Mouse (Mus musculus) embryonic facial prominence, embryonic 12.5 days (tissue): ENCODE data around the gene D10Wsu102e. TPM values are rescaled to one million over a fixed set of nuclear protein-coding genes. Genes with fewer than 3 reads are reported as not detected.
A peak's percentile ranks its signal among the peaks of the same experiment; 100 is the strongest.
"Not testable (repeated sequence)": the region's sequence is repeated elsewhere in the genome, so short reads cannot be mapped to it uniquely, and the experiment has no call there.

Experiments
- ATAC-seq: fragments of 200-750 bp; cut with Nextera tagmentation; 2 replicates; pipeline ENCODE4 v1.8.0; 2017; ENCODE audit not compliant: insufficient number of reproducible peaks, insufficient read depth, low FRiP score, low TSS enrichment
- H3K27ac ChIP-seq: fragments of 300-500 bp; sonication (generic); 2 replicates; pipeline ENCODE4 v1.5.1; 2016; ENCODE audit warnings: mild to moderate bottlenecking
- H3K27me3 ChIP-seq: fragments of 300-500 bp; sonication (generic); 2 replicates; pipeline ENCODE4 v1.6.1; 2016; ENCODE audit warnings: mild to moderate bottlenecking, moderate library complexity
- H3K36me3 ChIP-seq: fragments of 300-500 bp; sonication (generic); 2 replicates; pipeline ENCODE4 v1.6.1; 2016; ENCODE audit warnings: mild to moderate bottlenecking
- H3K4me1 ChIP-seq: fragments of 300-500 bp; sonication (generic); 2 replicates; pipeline ENCODE4 v1.6.1; 2016
- H3K4me2 ChIP-seq: fragments of 300-500 bp; sonication (generic); replicated peaks from 2 replicates; pipeline ENCODE4 v1.6.1; 2016; ENCODE audit warnings: mild to moderate bottlenecking, moderate library complexity
- H3K4me3 ChIP-seq: fragments of 300-500 bp; sonication (generic); 2 replicates; pipeline ENCODE4 v1.5.1; 2016; ENCODE audit warnings: mild to moderate bottlenecking
- H3K9ac ChIP-seq: fragments of 300-500 bp; sonication (generic); 2 replicates; pipeline ENCODE4 v1.6.1; 2016; ENCODE audit warnings: mild to moderate bottlenecking, moderate library complexity
- H3K9me3 ChIP-seq: fragments of 300-500 bp; sonication (generic); 2 replicates; pipeline ENCODE4 v1.6.1; 2016; ENCODE audit warnings: mild to moderate bottlenecking, moderate library complexity
- WGBS: fragments of 180-500 bp; shearing (Covaris S2); methylation state at CpG from one replicate; pipeline ENCODE4 v1.1.7; 2016; 5-methylcytosine and 5-hydroxymethylcytosine counted together
- polyA plus RNA-seq: library from polyadenylated mRNA; unstranded; fragments of >200 nt; fragmentation: Nextera tagmentation; extraction: Ambion mirVana; gene quantifications from 2 replicates; pipeline ENCODE4 v1.2.1, GENCODE M21; 2016

D10Wsu102e gene
- polyA plus RNA-seq, 1 experiment from 2014 or later: 0.96 TPM

DNA sequence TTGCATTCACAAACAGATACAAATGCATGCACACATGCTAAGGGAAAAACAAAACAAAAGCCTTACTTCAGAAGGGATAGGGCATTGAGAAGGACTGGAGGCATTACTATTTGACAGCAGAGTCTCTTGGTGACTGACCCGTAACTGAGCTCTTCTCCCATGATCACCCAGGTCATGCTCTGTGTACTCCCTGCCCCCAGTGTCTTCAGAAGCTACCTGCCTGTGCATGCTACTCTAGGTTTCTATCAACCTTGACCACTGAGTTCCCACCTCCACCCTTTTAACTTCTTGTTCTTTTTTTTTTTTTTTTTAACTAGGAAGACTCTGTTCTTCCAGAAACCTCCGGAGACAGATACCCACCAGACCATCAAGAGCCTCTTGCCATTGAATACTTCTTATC, 9.3 kb upstream of the D10Wsu102e start:
- Histone ChIP-seq H3K9me3 (no peaks in the 10 kb centered on the region), H3K4me3 (no peak overlapping the region), H3K9ac (no peak overlapping the region), H3K4me2 (no peak overlapping the region), H3K4me1 (0 out of 2 replicates have a peak, but pooled peaks cover 4% of the 10 kb centered on the region), H3K27ac (no peak overlapping the region), H3K27me3 (no peaks in the 10 kb centered on the region), H3K36me3 (no peaks in the 10 kb centered on the region)
- WGBS: 94% methylated on average over 2 of the region's 2 CpGs
- ATAC-seq: no peak

GRCm38 (mm10) chr10:83351779-83352178, 8.2 kb upstream of the D10Wsu102e start:
- not testable (repeated sequence) for ATAC-seq, H3K27ac ChIP-seq, H3K36me3 ChIP-seq, H3K4me2 ChIP-seq, H3K9me3 ChIP-seq, H3K27me3 ChIP-seq, H3K4me1 ChIP-seq, H3K9ac ChIP-seq, H3K4me3 ChIP-seq
- WGBS: 68% methylated on average over 4 of the region's 4 CpGs

- Histone ChIP-seq H3K36me3 (no peaks in the 10 kb centered on the region), H3K4me3 (no peak overlapping the region), H3K4me1 (0 out of 2 replicates have a peak, but pooled peaks cover 4% of the 10 kb centered on the region), H3K9me3 (no peaks in the 10 kb centered on the region), H3K9ac (no peak overlapping the region), H3K4me2 (0 out of 2 replicates have a peak overlapping the region, but pooled peaks have one; percentile 7), H3K27ac (no peak overlapping the region), H3K27me3 (no peaks in the 10 kb centered on the region)
- ATAC-seq: no peak
- 41% methylated on average over 14 of the region's 14 CpGs for WGBS
Observed at GRCm38 (mm10) chr10:83353680-83354332, 6.2 kb upstream of the D10Wsu102e start.

DNA sequence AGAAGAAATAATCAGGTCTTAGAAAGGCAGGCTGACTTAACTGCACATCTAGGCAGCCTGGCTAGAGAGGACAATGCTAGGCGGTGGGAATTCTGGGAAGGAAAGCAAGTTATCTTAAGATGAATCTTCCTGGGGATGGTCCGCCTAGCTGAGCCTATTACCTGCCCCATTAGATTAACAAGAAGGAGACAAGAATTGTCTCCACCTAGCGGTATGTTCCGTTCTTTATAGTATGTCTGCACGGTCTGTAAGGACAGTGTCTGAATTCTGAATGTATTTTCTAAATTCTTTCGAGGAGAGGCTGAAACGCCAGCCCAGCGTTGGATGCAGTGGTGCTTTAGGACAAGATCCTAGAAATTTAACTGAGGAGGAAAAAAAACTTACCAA, 5.7 kb upstream of the D10Wsu102e start:
- Histone ChIP-seq H3K36me3 (no peaks in the 10 kb centered on the region), H3K4me2 (no peak overlapping the region), H3K9me3 (no peaks in the 10 kb centered on the region), H3K27me3 (no peaks in the 10 kb centered on the region), H3K4me3 (no peak overlapping the region), H3K27ac (no peak overlapping the region), H3K4me1 (0 out of 2 replicates have a peak, but pooled peaks cover 4% of the 10 kb centered on the region), H3K9ac (no peak overlapping the region)
- WGBS: 64% methylated on average over 8 of the region's 8 CpGs
- ATAC-seq: no peak

- ATAC-seq: no peak
- WGBS: 82% methylated on average over 12 of the region's 12 CpGs
- H3K9ac ChIP-seq: no peak overlapping the region
- H3K9me3 ChIP-seq: no peaks in the 10 kb centered on the region
- no peak overlapping the region for H3K4me3 ChIP-seq
- H3K4me1 ChIP-seq: peaks cover 9% of the 10 kb centered on the region
- no peaks in the 10 kb centered on the region for H3K27me3 ChIP-seq
- H3K27ac ChIP-seq: no peak overlapping the region
- no peak overlapping the region for H3K4me2 ChIP-seq
- no peaks in the 10 kb centered on the region for H3K36me3 ChIP-seq
Observed at GRCm38 (mm10) chr10:83356416-83356815, 3.6 kb upstream of the D10Wsu102e start.

DNA sequence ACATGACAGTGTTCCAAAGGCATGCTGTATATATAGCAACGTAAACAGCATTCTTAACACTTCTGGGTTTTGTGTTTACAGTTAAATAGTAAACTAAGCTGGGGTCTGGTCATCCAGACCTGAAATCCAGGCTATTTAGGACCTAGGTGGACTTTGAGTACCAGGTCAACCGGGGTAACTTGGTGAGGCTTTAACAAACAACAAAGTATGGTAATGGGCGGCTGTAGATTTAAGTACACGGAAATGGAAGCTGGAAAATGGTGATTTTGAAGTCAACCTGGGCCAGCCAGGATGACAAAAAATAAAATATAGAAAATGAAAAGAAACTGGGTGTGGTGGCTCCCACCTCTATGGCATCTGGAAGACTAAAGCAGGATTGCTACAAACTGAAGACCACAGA, 570 bp upstream of the D10Wsu102e start:
- no peak for ATAC-seq
- no peak overlapping the region for H3K9ac ChIP-seq
- peaks cover 9% of the 10 kb centered on the region for H3K4me1 ChIP-seq
- H3K9me3 ChIP-seq: no peaks in the 10 kb centered on the region
- H3K4me2 ChIP-seq: peak overlapping the region; percentile 63
- H3K4me3 ChIP-seq: peak overlapping the region; percentile 89
- no peaks in the 10 kb centered on the region for H3K27me3 ChIP-seq
- peaks cover 21% of the 10 kb centered on the region for H3K36me3 ChIP-seq
- 86% methylated on average over 4 of the region's 4 CpGs for WGBS
- 0 out of 2 replicates have a peak overlapping the region, but pooled peaks have one; percentile 46 for H3K27ac ChIP-seq

- Histone ChIP-seq H3K9me3 (no peaks in the 10 kb centered on the region), H3K27ac (peak overlapping the region; percentile 80), H3K4me2 (peak overlapping the region; percentile 63), H3K36me3 (peaks cover 30% of the 10 kb centered on the region), H3K4me1 (peaks cover 9% of the 10 kb centered on the region), H3K9ac (peak overlapping the region; percentile 84), H3K4me3 (peak overlapping the region; percentile 89), H3K27me3 (no peaks in the 10 kb centered on the region)
- WGBS: 2% methylated on average over 40 of the region's 40 CpGs
- ATAC-seq: peak; percentile 72
Observed at GRCm38 (mm10) chr10:83360356-83360755, 335 bp downstream of the D10Wsu102e start.

- no peaks in the 10 kb centered on the region for H3K9me3 ChIP-seq
- no peak for ATAC-seq
- peak overlapping the region; percentile 89; the same call in 1 of the 2 replicates for H3K4me3 ChIP-seq
- no peak overlapping the region for H3K27ac ChIP-seq
- peaks cover 9% of the 10 kb centered on the region for H3K4me1 ChIP-seq
- H3K9ac ChIP-seq: no peak overlapping the region
- 50% methylated on average over 5 of the region's 5 CpGs for WGBS
- H3K4me2 ChIP-seq: peak overlapping the region; percentile 63
- peaks cover 45% of the 10 kb centered on the region for H3K36me3 ChIP-seq
- H3K27me3 ChIP-seq: no peaks in the 10 kb centered on the region
Observed at GRCm38 (mm10) chr10:83361643-83362382, 1.8 kb downstream of the D10Wsu102e start.

- Histone ChIP-seq H3K27me3 (no peaks in the 10 kb centered on the region), H3K4me1 (peaks cover 9% of the 10 kb centered on the region), H3K36me3 (peaks cover 57% of the 10 kb centered on the region), H3K9me3 (no peaks in the 10 kb centered on the region), H3K27ac (no peak overlapping the region), H3K4me3 (no peak overlapping the region), H3K4me2 (no peak overlapping the region), H3K9ac (no peak overlapping the region)
- ATAC-seq: no peak
- WGBS: 95% methylated on average over 8 of the region's 8 CpGs
Observed at GRCm38 (mm10) chr10:83363451-83363850, 3.4 kb downstream of the D10Wsu102e start.

DNA sequence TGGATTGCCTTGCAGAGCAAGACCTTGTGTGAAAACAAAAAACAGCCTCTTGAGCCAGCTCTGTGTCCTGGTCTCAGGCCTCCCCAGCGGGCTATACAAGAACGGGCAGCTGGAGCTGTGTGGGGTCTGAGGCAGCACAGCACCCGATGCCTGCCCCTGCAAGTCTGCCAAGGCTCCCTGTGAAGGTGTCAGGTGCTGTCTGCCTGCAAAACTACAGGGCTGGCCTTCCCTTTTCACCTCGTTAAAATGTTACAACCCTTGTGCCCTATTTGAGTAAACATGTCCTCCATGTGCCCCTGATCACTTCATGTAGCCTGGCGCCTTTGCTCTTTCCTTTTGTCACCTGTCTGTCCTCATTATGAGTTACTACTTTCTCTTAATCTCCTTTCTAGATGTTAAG, 8.9 kb downstream of the D10Wsu102e start:
- Histone ChIP-seq H3K9me3 (no peaks in the 10 kb centered on the region), H3K27me3 (no peaks in the 10 kb centered on the region), H3K36me3 (peaks cover 62% of the 10 kb centered on the region), H3K4me1 (no peaks in the 10 kb centered on the region), H3K4me3 (no peak overlapping the region), H3K27ac (no peak overlapping the region), H3K4me2 (no peak overlapping the region), H3K9ac (no peak overlapping the region)
- no peak for ATAC-seq
- 80% methylated on average over 5 of the region's 5 CpGs for WGBS

- no peaks in the 10 kb centered on the region for H3K9me3 ChIP-seq
- H3K9ac ChIP-seq: no peak overlapping the region
- no peak overlapping the region for H3K27ac ChIP-seq
- H3K4me2 ChIP-seq: no peak overlapping the region
- WGBS: 87% methylated on average over 3 of the region's 3 CpGs
- H3K4me3 ChIP-seq: no peak overlapping the region
- H3K36me3 ChIP-seq: peaks cover 32% of the 10 kb centered on the region
- no peaks in the 10 kb centered on the region for H3K27me3 ChIP-seq
- no peak for ATAC-seq
- no peaks in the 10 kb centered on the region for H3K4me1 ChIP-seq
Observed at GRCm38 (mm10) chr10:83374045-83374656, 14.1 kb downstream of the D10Wsu102e start.

DNA sequence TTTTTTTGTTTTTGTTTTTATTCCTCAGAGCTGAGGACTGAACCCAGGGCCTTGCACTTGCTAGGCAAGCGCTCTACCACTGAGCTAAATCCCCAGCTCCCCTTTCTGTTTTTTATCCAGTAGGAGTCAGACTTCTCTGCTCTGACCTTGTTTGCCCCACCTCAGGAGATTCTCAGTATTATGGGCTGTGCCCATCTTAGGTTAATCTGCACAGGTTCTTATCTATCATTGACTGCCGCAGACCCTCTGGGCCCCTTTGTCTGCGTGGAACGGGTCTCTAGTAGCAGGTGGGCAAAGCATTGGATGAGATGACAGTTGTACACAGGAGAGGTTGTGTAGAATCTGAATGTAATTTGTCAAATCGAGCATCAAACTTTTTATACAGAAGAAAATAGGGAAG, 15.4 kb downstream of the D10Wsu102e start:
- H3K4me3 ChIP-seq, ATAC-seq, H3K9ac ChIP-seq, H3K27me3 ChIP-seq, H3K27ac ChIP-seq, H3K9me3 ChIP-seq, H3K4me2 ChIP-seq, H3K4me1 ChIP-seq: not testable (repeated sequence)
- H3K36me3 ChIP-seq: peaks cover 28% of the 10 kb centered on the region
- 94% methylated on average over 5 of the region's 5 CpGs for WGBS
